Mouse (Mus musculus) lung, adult 18-20 months (tissue): Measurements from ENCODE around the gene Arl3.
A peak's percentile ranks its signal among the peaks of the same experiment; 100 is the strongest.

Source experiments
- DNase-seq, 2 experiments: peaks; one replicate each; pipeline ENCODE4 v3.0.0; 2022; ENCODE audit warnings: mixed read lengths in 2 of 2

Gene Arl3

DNA sequence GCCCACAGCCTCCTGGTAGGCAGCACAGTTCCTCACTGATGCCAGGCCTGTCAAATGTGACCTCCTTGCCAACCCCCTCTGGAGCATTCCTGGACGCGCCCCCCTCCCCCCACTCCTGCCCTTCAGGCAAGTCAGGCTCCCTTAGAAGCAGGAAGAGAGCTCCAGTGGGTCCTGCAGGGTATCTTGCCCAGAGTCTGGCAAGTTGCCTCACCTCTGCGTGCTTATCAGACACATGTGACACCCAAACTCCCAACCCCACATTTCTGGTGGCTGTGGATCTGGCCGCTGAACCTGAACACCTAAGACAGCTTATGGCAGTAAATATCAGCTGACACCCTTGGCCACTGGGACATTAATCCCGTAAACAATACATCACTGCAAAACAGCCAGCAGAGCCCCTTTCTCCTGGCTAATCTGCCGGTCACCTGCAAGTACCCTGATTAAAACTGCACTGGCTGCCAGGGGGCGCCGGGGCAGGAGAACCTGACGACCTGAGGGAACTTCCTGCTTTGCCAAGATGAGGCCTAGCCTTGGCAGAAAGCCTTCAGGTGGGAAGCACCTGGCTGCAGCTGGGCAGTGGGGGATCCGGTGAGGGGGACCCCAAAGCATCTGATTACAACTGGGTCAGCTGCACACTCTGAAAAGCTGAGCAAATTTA is 40.8 kb downstream of the Arl3 start:
- peak in 1 of 2 experiments; percentile 55 for DNase-seq

GRCm38 (mm10) chr19:46531071-46532030 is 41.6 kb downstream of the Arl3 start:
- no peak for DNase-seq

- no peak for DNase-seq
These were observed 42.5 kb downstream of the Arl3 start for GRCm38 (mm10) chr19:46530449-46530990.

GRCm38 (mm10) chr19:46529601-46530448 is 43.2 kb downstream of the Arl3 start:
- DNase-seq: no peak

DNA sequence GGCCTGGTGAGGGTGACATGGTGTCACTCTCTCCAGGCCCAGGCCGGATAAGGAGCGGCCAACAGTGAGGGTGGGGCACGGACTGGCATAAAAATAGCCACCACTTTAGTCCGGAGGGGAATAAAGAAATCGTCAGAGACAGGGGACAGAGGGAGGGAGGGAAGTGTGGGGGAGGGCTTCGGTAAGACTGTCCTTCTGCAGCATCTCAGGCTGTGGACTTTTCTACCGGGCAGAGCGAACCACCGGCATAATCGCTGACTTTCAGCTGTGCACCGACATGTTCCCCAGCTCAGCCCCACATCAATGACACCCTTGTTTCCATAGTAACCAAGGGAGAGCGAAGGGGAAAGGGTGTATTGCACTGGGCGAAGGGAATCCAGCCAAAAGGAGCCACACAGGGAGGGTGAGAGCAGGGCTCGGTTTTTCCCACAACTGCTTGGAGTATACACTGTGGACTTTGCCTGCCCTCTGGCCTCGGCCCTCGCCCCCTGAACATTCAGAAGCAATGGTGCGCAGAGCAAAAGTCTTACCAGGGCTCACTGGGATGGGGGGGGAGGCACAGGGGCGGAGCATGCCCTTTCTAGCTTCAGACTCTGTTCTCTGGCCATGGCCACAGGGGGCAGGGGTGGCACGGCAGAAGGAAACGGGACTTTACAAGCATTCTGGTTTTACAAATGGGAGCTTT is 44.3 kb downstream of the Arl3 start:
- peak; percentile 76 to 83 for DNase-seq

DNA sequence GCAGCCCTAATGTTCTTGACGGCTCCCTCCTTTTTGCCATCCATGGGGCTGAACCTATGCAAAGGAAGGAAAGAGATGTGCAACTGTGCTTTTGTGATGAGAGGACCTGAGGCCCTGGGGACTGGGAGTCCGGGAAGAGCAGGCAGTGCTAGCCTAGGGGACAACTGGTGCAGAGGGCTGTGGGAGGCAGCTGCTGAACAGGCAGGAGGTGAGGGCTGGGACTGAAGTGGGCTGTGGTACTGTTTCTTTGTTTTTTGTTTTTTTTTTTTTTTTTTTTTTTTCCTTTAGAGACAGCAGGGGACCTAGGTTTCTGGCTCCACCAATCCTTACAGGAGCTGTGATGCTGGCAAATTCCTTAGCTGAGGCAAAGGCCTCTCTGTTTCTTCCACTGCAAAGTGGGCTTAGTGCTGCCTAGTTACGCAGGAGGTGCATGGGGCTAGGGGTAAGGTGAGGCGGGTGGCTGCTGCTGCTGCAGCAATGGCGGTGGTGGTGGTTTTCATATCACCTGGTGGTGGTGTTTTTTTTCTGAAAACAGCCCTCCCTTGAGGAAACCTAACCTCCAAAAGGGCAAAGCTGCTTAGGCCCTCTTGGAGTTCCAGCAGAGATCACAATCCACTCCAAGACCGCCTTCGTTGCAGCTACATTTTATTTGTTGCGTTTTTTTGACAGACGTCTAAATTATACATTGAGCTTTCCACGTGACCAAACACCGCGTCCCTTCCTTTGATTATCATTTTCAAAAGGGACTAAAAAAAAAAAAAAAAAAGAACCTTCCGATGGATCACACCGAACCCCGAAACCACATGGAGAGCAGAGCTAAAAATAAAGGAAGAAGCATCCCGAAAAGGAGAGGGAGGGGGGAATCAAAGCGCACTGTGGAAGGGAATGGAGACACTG is 45.1 kb downstream of the Arl3 start:
- no peak for DNase-seq

DNA sequence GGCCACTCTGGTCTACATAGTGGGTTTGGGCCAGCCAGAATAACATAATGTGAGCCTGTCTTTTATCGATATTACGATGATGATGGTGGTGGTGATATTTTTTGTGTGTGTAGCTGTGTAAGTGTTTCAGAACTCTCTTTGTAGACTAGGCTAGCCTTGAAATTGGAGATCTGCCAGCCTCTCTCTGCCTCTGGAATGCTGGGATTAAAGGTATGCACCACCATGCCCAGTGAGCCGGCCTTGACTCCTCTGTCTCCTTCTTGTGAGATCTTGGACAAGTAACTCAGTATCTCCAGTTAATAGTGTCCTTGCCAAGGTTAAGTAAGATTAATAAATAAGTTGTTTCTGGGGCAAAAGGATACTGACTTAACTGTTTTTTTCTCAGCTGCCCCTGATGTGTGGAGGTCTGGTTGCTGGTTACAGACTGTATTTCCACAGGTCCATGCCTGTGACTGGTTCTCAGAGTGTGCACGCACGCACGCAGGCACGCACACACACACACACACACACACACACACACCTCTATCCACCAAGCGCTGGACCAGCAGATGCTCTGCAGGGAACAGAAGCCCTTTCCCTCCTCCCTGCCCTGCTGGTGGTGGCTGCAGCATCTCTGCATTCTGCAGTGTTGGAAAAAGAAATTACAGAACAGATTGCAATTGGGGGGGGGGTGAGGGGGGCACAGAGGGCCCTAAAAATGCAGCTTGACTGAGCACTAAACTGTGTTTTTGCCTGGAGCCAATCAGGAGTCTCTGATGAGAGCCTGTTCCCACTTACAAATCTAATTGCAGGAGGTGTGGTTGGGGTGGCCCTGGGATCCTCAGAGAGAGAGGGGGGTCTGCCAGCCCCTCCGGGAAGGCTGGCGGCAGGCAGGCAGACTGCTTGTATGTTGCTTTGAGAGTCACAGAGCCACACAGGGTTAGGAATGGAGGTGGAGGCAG is 47.0 kb downstream of the Arl3 start:
- DNase-seq: no peak

- DNase-seq: peak; percentile 85 to 90
These were observed 48.2 kb downstream of the Arl3 start for GRCm38 (mm10) chr19:46524601-46525321.

DNA sequence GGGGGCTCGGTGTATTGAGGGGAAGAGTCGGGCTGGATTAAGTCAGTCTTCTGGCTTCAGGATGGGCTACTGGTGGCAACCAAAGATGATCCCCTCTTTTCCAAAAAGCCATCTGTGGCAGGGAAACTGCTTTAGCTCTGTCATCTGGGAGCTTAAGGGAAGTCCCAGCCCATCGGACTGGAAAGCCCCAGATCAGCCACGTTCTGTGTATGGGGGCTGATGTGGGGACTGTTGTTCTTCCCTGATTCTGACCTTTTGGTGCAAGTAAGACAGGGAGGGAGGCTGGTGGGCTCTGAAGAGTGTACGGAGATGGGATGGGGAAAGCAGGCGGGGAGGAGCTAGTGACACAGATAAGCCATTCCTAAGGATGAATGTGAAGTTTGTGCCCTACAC is 48.9 kb downstream of the Arl3 start:
- no peak for DNase-seq

DNA sequence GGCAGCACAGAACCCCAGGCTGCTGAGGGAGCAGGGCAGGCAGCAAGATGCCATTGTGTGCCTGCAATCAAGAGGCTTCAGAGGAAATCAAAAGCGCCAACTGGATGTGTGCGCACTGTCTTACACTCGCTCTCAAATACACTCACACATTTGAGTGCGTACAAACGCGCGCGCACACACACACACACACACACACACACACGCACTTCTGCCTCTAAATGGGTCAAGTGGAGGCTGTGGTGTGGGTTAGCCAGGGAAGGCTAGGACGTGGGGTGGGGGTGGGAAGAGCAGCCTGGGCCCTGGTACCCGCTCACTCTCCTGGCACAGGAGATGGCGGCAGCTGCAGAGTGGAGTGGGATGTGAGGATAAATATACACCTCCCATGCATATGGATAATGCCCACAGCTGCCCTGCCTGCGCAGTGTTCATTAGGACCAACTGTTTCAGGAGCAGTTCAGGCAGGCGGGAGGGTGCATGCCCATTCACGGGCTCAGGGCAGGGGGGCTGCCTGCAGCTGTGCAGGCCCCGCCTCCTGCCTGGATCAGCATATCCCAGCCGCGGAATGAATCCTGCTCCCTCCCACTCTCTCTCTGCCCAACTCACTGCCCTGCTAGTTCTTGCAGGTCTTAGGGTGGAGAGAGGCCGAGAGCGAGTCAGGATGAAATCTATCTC is 49.4 kb downstream of the Arl3 start:
- peak; percentile 59 to 71 for DNase-seq

DNA sequence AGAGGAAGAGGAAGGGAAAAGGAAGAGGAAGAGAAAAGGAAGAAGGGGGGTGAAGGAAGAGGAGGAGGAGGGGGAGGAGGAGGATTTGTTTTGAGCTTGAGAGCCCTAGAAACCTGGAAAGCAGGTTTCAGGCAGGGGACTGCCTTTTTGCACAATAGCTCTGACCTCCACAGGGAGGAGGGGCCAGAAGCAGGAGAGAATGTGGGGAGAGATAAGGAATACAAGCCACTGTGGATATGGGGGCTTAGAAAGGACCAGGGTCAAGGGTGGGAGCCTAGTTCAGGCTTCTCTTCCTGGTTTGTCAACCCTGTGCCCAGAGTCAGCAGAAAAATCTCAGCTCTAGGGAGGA is 49.9 kb downstream of the Arl3 start:
- DNase-seq: peak in 1 of 2 experiments; percentile 50

GRCm38 (mm10) chr19:46522433-46523044 is 50.5 kb downstream of the Arl3 start:
- no peak for DNase-seq

GRCm38 (mm10) chr19:46521698-46522097 is 51.3 kb downstream of the Arl3 start:
- no peak for DNase-seq

- no peak for DNase-seq
These were observed 54.0 kb downstream of the Arl3 start for GRCm38 (mm10) chr19:46518828-46519621.

DNA sequence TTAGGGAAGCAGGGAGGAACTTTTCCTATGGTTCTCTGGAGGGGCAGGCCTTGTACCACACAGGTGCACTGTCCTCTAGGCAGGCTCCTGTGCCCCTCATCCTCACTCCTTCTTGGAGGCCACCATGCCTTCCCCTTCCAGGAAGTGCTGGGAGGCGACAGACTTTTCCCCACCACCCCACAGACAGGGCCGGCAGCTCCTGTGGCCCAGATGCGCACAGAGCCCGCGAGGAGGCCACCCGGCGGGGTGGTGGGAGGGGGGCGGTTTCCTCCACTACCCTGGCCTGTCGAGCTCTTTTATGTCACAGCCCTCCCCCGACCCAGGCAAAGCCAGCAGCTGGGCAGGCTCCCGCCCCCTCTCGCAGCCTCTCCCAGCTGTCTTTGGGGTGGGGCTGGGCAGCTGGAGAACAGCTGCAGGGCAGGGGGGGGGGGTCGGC is 54.6 kb downstream of the Arl3 start:
- peak in 1 of 2 experiments; percentile 63 for DNase-seq

GRCm38 (mm10) chr19:46517529-46518351 is 55.3 kb downstream of the Arl3 start:
- DNase-seq: no peak
